8 mouse cellular contexts compared by ENCODE assay signal in genomic region chr9:56508835-56509451, GRCm38 (mm10).
DNase-seq lines count a peak whose midpoint lies in the region; ATAC-seq lines count a peak whose summit lies in the region.

No protein-coding gene starts in this region.

- H3K36me3 ChIP-seq in megakaryocyte, embryonic 14.5 days (replicated peaks; ENCODE audit: low read length) = no peaks in the 10 kb centered on the region
- no peaks in the 10 kb centered on the region for H3K36me3 ChIP-seq in midbrain, embryonic 13.5 days

- H3K4me2 ChIP-seq in midbrain, embryonic 13.5 days (replicated peaks) = no peak overlapping the region

- H3K27ac ChIP-seq in midbrain, embryonic 13.5 days = no peak overlapping the region

- peaks cover 58% of the 10 kb centered on the region for H3K4me1 ChIP-seq in megakaryocyte, embryonic 14.5 days
- peaks cover 36% of the 10 kb centered on the region for H3K4me1 ChIP-seq in midbrain, embryonic 13.5 days (replicated peaks)

- H3K9me3 ChIP-seq in megakaryocyte, embryonic 14.5 days = no peaks in the 10 kb centered on the region
- H3K9me3 ChIP-seq in midbrain, embryonic 13.5 days = no peaks in the 10 kb centered on the region

- peak overlapping the region; percentile 79 for H3K4me3 ChIP-seq in megakaryocyte, embryonic 14.5 days (replicated peaks)
- no peak overlapping the region for H3K4me3 ChIP-seq in midbrain, embryonic 13.5 days (replicated peaks)

- WGBS in midbrain, embryonic 13.5 days = 76% methylated on average over 11 of the region's 11 CpGs

- no peak overlapping the region for H3K9ac ChIP-seq in midbrain, embryonic 13.5 days (replicated peaks)

- ATAC-seq in midbrain, embryonic 13.5 days = no peak

- DNase-seq in gastrocnemius, adult 18-20 months (ENCODE audit: low spot score) = peak; percentile 27
- DNase-seq in gastrocnemius, postnatal 14 days = no peak
- peak; percentile 78 for DNase-seq in adrenal gland, adult 8-10 months
- peak; percentile 18 for DNase-seq in induced T-regulatory cell, adult 2 months (ENCODE audit: low read depth)
- no peak for DNase-seq in neural tube, embryonic 10.5 days (ENCODE audit: extremely low spot score, low spot score)
- no peak for DNase-seq in frontal cortex, postnatal 25 days (ENCODE audit: low spot score in 2 of 2)

- H3K27me3 ChIP-seq in megakaryocyte, embryonic 14.5 days (replicated peaks) = peaks cover 8% of the 10 kb centered on the region
- H3K27me3 ChIP-seq in midbrain, embryonic 13.5 days = no peaks in the 10 kb centered on the region

- intact Hi-C loops in gastrocnemius, postnatal 14 days (cut with DNase I; ENCODE audit: low total_unique reads) = loop anchor here (5.0 kb wide), 1 partner anchor 92 kb away; the partner anchor contains the start of genes Hmg20a and Peak1

Comparison
In these comparisons a context has a peak if more than half of its experiments do, and no peak if none do; other contexts are left out.
1. DNase-seq: peak in gastrocnemius, adult 18-20 months (single experiment), adrenal gland, adult 8-10 months (single experiment) and induced T-regulatory cell, adult 2 months (single experiment); none in gastrocnemius, postnatal 14 days (single experiment), neural tube, embryonic 10.5 days (single experiment) and frontal cortex, postnatal 25 days (0 of 2).